Mouse (Mus musculus): ENCODE measurements around the gene Glb1l2.

DNA sequence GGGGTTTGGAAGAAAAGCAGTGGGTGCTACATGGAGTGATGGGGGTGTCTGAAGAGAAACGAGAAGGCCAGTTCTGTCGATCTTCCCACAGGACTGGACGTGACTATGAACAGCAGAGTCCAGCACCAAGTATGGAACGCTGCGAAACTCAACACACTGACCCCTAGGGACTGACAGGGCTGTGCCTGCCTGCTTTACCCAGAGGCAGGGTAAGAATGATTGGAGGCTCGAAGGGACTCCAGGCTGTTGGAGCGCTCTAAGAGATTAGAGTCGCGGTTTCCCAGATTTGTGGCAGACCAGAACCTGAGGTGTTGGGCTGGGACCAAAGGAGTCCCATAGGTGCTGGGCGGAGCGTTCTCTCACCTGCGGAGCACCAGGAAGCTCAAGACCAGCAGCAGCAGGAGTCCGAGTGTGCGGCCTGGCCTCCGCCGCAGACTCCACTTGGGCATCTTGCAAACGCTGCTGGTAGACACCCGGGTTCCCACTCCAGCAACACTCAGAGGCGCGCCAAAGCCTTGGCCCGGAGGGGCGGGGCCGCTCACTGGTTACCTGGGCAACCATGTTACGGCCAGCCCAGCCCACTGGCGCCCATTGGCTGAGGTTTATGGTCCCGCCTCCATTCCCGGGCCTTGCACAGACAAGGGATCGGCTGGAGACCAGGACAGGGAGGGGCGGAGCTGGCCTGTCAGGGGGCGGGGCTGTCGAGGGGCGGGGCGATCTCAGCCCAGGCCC is at the start of gene Glb1l2:
- TF ChIP-seq POLR2A (IDR thresholded peaks at IDR 0.05; ENCODE audit: extremely low read depth, insufficient read depth, low read length) (no peak), CTCF (IDR thresholded peaks at IDR 0.05; ENCODE audit: extremely low read depth, insufficient read depth, low read length) (no peak)

All from cortical plate, adult 2 months (tissue).